Mouse (Mus musculus): ENCODE measurements around the gene Gpx2.
A peak's percentile ranks its signal among the peaks of the same experiment; 100 is the strongest.
"Not testable (repeated sequence)": the region's sequence is repeated elsewhere in the genome, so short reads cannot be mapped to it uniquely, and the experiment has no call there.

Gene Gpx2

GRCm38 (mm10) chr12:76803700-76804252, 8.4 kb upstream of the Gpx2 start:
- peak; percentile 69 for DNase-seq

DNA sequence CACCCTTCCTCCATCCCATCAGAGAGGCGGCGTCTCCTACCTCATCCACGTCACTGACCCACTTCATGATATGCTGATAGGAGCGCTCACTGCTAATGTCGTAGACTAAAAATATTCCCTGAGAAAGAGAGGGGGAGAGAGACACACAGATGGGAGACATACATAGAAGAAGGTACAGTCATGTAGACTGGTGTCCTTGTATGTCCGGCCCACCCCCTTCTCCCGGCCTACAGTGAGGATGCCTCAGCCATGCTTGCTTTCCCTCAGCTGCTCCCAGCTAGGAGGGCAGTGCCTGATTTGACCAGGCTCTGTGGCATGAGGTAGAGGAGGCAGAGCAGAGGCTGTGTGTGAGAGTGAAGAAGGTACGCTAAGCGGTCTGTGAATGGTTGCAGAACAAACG, 7.7 kb upstream of the Gpx2 start:
- no peak for DNase-seq

DNA sequence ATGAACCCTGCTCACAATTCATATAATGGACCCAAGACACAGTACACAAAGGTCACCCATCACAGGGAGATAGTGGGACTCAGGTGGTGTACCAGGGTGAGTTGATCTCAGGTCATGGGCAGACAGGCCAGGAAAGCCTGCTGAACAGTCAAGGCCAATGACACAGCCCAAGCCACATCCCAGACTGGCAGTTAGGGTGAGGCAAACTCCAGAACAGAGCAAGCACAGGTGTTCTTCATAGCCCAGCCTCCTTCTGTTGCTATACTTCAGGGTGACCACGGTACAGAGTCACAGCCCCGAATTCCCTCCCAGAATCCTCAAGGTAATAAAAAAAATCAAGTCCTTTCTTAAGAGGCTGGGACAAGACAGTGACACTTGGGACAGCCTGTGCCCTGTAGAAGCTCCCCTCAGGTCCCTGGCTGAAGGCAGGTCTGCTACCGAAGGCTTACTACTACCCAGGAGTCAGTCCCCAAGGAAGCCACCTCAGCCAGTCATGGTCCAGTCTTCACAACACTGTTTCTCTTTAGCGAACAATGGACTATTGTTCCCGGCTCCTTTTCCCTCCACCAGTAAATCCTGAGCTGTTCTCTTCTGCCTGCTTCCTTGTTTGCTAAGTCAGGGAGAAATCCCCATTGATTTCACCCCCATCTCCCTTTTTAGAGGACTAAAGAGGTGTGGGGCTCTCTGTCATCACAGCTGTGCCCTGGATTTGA, 2.8 kb upstream of the Gpx2 start:
- peak; percentile 32 for DNase-seq

DNA sequence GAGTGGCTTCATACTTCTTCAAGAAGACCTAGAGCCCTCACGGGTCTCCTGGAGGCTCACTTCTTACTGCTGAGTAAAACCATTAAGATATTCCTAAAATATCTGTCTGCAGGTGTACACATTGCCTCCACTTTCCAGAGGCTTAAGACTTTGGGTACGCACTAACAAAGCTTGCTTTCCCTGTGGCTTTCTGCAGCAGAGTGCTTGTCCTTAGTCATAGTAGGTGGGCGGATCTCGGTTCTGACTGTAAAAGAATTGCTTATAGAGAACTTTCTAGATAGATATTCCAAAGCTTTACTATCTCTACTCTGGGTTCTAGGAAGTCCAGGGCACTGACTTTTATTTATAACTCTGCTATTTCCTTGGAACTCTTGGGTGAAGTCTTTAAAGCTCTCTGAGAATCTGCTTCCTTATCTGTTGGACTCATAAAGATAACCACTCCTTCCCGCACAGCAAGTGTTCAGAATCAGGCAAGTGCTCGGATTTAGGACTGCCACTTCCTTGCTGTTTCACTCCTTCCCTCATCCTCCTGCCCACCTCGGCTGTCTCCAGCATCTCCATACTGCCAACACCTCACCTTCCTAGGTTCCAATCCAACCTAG, 1.7 kb upstream of the Gpx2 start:
- no peak for DNase-seq

GRCm38 (mm10) chr12:76792540-76792939, 2.8 kb downstream of the Gpx2 start:
- not testable (repeated sequence) for DNase-seq

DNA sequence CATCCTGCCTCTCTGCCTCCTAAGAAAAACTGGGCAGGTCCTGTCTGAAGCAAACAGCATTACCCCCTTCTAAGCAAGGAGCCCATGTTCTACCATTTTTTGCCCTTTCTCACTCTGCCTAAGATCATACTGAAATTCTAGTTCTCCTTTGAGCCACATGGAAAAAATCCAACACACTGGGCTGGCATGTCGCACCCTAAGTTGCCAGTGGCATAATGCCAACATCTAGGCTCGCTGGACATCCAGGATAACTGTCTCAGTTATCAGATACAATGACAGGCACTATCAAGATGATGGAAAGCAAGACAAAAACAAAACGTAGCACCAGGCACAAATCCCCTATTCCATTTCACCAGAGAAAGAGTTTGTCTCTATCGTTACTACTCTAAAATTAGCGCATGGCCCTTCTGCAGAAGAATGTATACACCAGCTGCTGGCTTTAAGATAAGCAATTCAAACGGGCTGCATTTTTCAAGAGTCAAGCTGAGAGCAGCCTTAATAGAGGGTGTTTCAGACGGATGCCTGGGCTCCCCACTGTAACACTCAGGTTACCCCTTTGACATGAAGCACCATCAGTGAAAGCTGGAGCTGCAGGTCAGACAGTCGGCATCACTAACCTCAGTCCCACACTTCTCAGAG, 4.8 kb downstream of the Gpx2 start:
- DNase-seq, result no peak

DNA sequence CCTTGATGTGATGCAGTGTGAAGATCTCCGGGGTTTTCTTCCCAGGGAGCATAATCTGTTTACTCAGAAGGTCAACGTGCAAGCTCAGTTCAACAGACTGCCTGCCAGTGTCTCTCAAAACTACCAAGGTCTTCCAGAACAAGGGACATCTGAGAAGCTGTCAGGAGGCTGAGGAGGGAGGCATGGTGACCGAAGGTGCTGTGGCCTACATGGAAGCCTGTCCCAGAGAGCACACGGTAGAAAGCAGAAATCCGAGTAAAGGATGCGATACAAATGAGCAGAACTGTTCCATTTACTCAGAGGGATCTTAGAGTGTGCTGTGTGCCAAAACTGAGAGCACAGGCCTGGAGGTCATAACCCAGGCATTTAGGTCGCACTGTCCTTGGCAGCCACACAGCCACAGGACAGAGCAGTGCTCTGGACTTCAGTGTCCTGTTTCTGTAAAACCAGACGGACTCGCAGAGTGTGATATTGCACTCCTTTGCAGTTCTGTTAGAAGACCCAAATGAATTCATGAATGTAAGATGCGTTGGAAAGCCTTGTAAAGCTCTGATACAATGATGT, 11.2 kb downstream of the Gpx2 start:
- no peak for DNase-seq

DNA sequence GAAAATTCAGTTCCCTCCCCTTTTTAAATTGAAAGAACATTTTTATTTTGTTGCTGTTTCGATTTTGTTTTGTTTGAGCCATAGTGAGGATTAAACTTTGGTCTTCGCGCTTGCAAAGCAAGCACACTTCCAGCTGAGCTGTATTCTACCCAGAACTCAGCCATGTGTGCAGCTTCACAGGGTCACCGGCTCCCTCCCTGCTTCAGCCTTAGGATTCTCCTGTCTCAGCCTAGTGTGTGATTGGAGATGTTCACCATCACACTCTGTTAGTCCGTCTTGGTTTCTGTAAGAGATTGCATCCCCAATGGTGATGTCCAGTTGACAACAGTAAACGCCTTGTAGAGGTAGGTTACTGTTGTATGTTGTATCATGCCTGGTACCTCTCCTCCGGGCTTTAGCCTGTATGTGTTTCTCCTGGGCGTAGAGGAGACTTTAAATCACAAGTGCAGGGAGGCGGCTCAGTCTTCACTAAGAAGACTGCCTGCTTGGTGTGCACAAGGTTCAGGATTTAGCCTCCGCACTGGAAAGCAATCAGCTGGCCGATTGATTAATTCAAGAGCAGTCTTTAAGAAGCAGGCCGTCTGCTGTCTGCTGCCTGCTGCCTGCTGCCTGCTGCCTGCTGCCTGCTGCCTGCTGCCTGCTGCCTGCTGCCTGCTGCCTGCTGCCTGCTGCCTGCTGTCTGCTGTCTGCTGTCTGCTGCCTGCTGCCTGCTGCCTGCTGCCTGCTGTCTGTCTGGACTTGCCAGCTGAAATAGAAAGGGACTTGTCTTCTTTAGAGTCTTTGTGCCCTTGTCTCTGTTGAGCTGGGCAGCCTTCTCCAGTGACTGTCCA, 14.5 kb downstream of the Gpx2 start:
- peak; percentile 52 for DNase-seq

DNA sequence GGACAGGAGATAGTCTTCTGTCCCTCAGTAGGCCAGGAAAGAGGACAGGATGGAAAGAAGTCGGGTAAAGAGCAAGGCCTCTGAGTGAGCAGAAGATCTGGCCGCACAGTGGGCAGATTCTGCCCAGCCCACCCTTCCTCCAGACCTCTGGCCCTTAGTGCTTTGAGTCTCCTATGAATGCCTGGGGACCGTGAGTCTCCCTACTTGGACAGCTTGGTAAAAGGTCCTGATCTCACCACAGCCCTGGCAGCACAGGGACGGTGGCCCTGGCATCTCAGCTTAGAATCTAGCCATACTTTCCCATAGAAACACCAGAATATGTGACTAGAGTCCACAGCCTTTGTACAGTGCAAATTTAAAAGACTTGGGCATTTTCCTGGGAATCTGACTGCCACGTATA, 15.4 kb downstream of the Gpx2 start:
- no peak for DNase-seq

GRCm38 (mm10) chr12:76778305-76779083, 16.9 kb downstream of the Gpx2 start:
- no peak for DNase-seq

GRCm38 (mm10) chr12:76777845-76778244, 17.5 kb downstream of the Gpx2 start:
- DNase-seq, result no peak

DNA sequence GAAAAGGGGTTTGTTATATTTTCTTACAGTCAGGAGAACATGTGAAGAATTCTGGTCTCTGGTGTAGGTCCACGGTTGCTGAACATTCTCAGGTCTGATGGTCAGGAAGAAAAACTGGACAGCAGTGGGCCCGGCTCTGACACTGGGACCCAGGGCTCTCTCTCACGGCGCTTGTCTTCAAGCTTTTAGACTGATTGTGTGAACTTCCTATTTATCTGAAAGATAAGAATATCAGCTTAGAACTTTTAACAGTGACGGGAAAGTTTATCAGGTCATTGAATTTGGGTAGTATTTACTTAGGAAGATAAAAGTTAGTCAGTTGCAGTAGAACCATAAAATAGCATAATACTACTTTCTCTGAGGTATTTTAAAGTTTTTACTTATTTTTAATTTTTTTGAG, 18.5 kb downstream of the Gpx2 start:
- no peak for DNase-seq

DNA sequence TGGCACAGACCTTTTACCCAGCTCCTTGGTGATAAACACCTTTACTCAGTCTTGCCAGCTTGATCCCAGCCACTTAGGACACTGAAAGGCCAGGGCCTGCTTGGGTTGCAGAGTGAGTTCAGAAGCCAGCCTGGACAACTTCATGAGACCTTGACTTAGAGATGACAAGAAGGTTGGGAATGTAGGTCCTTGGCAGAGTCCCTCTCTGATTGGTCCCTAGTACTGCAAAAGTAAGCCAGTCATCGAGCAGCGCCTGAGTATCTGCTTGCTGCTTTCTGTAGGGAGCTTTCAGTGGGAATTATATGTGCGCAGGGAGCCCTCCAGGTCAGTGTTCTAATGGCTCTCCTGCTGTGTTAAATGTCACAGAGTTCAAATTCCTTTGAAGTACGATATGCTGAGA, 20.2 kb downstream of the Gpx2 start:
- DNase-seq, result no peak

- DNase-seq, result no peak
Observed at GRCm38 (mm10) chr12:76774652-76775051, 20.7 kb downstream of the Gpx2 start.

GRCm38 (mm10) chr12:76771540-76771939, 23.8 kb downstream of the Gpx2 start:
- no peak for DNase-seq

DNA sequence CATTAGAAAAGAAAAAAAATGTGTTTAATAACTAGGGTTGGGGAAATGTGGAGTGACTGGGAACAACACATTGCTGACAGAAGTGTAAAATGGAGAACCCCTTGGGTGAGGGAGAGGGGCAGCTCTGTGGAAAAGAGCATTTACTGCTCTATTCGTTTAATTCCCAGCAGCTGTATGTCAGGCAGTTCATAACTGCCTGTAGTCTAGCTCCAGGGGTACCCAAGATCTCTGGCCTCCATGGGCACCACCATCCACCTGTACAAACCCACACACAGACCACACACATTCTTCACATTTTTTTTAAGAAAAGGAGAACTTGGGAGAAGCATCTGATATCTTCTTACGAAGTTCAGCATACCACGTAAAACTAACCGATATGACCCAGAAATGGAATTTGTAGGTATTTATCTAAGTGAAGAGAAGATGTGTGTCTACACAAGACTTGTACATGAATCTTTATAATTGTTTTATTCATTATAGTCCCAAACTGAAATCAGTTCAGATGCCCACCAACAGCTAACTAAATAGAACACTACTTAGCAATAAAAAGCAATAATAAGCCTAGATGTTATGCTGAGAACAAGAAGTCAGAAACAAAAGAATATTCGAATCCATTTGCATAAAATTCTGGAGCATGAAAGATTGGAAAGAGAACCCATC, 24.4 kb downstream of the Gpx2 start:
- DNase-seq, result no peak

GRCm38 (mm10) chr12:76765901-76766630, 29.3 kb downstream of the Gpx2 start:
- DNase-seq, result no peak

GRCm38 (mm10) chr12:76765354-76765851, 30.0 kb downstream of the Gpx2 start, which contains the start of the genes Churc1 and Fntb:
Gene Churc1 (plus strand): TSS chr12:76765538.
Gene Fntb (plus strand): TSS chr12:76765589.
- peak; percentile 96 for DNase-seq

- peak; percentile 83 for DNase-seq
Observed at GRCm38 (mm10) chr12:76752652-76753318, 42.6 kb downstream of the Gpx2 start.
